Mouse (Mus musculus) intestine, postnatal 0 days (tissue): ENCODE measurements around the gene Rassf5. TPM values are rescaled to one million over a fixed set of nuclear protein-coding genes. Genes with fewer than 3 reads are reported as not detected.

ENCODE experiments used
- ATAC-seq: fragments of 200-750 bp; cut with Nextera tagmentation; 2 replicates; pipeline ENCODE4 v1.8.0; 2017; ENCODE audit warnings: mild to moderate bottlenecking, moderate TSS enrichment, moderate library complexity
- H3K27ac ChIP-seq: fragments of 300-500 bp; sonication (generic); 2 replicates; pipeline ENCODE4 v1.5.1; 2014; ENCODE audit warnings: mild to moderate bottlenecking, low read depth, low read length, moderate library complexity
- H3K27me3 ChIP-seq: fragments of 300-500 bp; sonication (generic); replicated peaks from 2 replicates; pipeline ENCODE4 v1.6.1; 2014; ENCODE audit warnings: low read length, mixed read lengths; ENCODE audit not compliant: control insufficient read depth, insufficient read depth
- H3K36me3 ChIP-seq: fragments of 300-500 bp; sonication (generic); 2 replicates; pipeline ENCODE4 v1.6.1; 2014; ENCODE audit warnings: mild to moderate bottlenecking, moderate library complexity; ENCODE audit not compliant: control insufficient read depth, insufficient read depth
- H3K4me1 ChIP-seq: fragments of 300-500 bp; sonication (generic); replicated peaks from 2 replicates; pipeline ENCODE4 v1.6.1; 2014; ENCODE audit warnings: antibody characterized with exemption, low read length, mixed read lengths; ENCODE audit not compliant: control insufficient read depth, insufficient read depth
- H3K4me2 ChIP-seq: fragments of 300-500 bp; sonication (generic); replicated peaks from 2 replicates; pipeline ENCODE4 v1.6.1; 2014; ENCODE audit warnings: low read depth, mild to moderate bottlenecking, moderate library complexity
- H3K4me3 ChIP-seq: fragments of 300-500 bp; sonication (generic); 2 replicates; pipeline ENCODE4 v1.5.1; 2014; ENCODE audit warnings: low read depth, low read length
- H3K9ac ChIP-seq: fragments of 300-500 bp; sonication (generic); 2 replicates; pipeline ENCODE4 v1.6.1; 2014; ENCODE audit warnings: mild to moderate bottlenecking, low read depth, low read length
- H3K9me3 ChIP-seq: fragments of 300-500 bp; sonication (generic); 2 replicates; pipeline ENCODE4 v1.6.1; 2016; ENCODE audit warnings: mixed run types; ENCODE audit not compliant: control insufficient read depth
- CTCF ChIP-seq: sonication (generic); IDR thresholded peaks from 2 replicates; pipeline ENCODE4 v1.5.1; 2016; ENCODE audit warnings: low read depth, mild to moderate bottlenecking, control low read depth, antibody characterized with exemption, moderate library complexity
- whole genome bisulfite sequencing: fragments of 180-500 bp; shearing (Covaris S2); extraction: QIAGEN DNeasy Blood & Tissue Kit; methylation state at CpG from one replicate; pipeline ENCODE4 v1.1.7; 2014; 5-methylcytosine and 5-hydroxymethylcytosine counted together
- polyA plus RNA-seq: library from polyadenylated mRNA; unstranded; fragments of >200 nt; fragmentation: Nextera tagmentation; extraction: Ambion mirVana; gene quantifications from 2 replicates; pipeline ENCODE4 v1.2.1, GENCODE M21; 2015

Gene Rassf5
- polyA plus RNA-seq, 1 experiment from 2014 or later: 6.4 TPM

DNA sequence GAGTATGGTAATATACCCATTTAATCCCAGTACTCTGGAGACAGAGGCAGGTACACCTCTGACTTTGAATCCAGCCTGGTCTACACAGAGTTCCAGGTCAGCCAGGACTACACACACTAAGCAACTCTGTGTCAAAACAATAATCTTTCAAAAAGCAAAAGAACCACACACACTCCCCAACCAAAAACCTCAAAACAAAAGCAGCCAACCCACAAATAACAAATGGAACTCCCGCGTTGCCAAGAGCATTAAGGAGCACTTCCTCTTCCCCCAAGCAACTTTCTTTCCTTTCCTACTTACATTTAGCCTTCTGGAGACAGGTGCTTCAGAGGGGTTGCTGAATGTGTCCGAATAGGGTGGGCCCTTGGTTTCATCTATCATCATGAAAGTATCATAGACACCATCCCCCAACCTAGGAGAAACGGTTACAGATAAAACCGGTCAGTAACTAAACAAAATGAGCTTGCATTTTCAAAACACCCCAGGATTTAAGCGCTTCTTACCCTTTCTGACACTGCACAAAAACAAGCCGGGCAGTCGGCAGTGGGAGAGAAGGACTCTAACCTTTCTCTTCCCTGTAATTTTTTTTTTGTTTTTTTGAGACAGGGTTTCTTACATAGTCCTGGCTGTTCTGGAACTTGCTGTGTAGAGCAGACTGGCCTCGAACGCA, 109.0 kb downstream of the Rassf5 start:
- 76% methylated on average over 10 of the region's 10 CpGs for whole genome bisulfite sequencing
- no peak overlapping the region for H3K9ac ChIP-seq
- ATAC-seq: no peak
- H3K4me3 ChIP-seq: no peak overlapping the region
- no peaks in the 10 kb centered on the region for H3K4me1 ChIP-seq
- no peak for TF ChIP-seq CTCF
- no peak overlapping the region for H3K27ac ChIP-seq
- H3K27me3 ChIP-seq: no peaks in the 10 kb centered on the region
- H3K36me3 ChIP-seq: no peaks in the 10 kb centered on the region; the same call in 1 of the 2 replicates
- H3K4me2 ChIP-seq: no peak overlapping the region
- H3K9me3 ChIP-seq: no peaks in the 10 kb centered on the region

DNA sequence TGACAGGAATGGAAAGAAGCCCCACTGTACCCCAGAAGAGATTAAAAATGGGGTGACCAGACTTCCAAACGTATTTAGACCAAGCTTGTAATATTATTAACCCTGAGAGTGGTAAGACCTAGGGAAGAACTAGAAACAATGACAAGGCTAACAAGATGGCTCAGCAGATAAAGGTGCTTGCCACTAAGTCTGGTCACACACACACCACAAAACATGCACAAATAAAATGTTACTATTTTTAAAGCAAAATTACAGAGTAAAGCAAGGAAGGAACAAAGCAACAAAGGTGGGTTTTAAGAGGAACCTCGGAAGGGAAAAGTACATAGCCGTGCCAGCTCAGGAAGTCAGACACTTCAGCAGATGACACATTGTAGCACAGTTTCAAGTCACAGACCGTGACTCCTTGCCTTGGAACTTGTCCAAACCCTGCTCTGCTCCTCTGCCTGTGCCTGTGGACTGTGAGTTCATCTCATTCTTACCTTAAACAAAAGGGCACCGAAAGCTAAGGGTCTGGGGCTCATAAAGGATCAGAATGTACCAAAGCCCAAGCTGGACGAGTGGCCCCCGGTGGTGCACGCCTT, 110.0 kb downstream of the Rassf5 start:
- TF ChIP-seq CTCF: no peak
- H3K36me3 ChIP-seq: no peaks in the 10 kb centered on the region; the same call in 1 of the 2 replicates
- WGBS: 70% methylated on average over 8 of the region's 8 CpGs
- no peaks in the 10 kb centered on the region for H3K9me3 ChIP-seq
- no peak overlapping the region for H3K27ac ChIP-seq
- H3K9ac ChIP-seq: no peak overlapping the region
- no peak overlapping the region for H3K4me2 ChIP-seq
- ATAC-seq: no peak
- H3K27me3 ChIP-seq: no peaks in the 10 kb centered on the region
- no peaks in the 10 kb centered on the region for H3K4me1 ChIP-seq
- no peak overlapping the region for H3K4me3 ChIP-seq

DNA sequence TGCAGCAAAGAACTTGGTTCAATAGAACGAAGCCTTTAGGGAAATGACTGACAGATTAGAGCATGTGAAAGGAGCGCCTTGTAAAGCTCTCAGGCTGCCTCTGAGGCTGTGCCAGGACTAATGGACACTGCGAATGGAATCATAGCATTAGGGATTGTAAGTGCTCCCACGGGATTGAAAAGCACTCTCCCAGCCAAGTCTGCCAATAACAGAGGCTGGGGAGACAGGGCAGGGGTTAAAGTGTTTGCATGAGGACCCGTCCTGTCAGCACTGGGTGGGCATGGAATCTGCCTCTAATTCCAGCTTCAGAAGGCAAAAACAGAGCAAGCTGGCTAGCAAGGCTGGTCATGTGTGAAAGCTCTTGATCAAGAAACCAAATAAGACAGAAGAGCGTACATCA, 110.8 kb downstream of the Rassf5 start:
- H3K9me3 ChIP-seq: no peaks in the 10 kb centered on the region
- H3K4me3 ChIP-seq: no peak overlapping the region
- no peak for ATAC-seq
- H3K9ac ChIP-seq: no peak overlapping the region
- no peaks in the 10 kb centered on the region; the same call in 1 of the 2 replicates for H3K36me3 ChIP-seq
- 75% methylated on average over 6 of the region's 6 CpGs for WGBS
- no peaks in the 10 kb centered on the region for H3K27me3 ChIP-seq
- H3K27ac ChIP-seq: no peak overlapping the region
- no peak overlapping the region for H3K4me2 ChIP-seq
- H3K4me1 ChIP-seq: no peaks in the 10 kb centered on the region
- no peak for TF ChIP-seq CTCF

Other genes starting within 250 kb of the Rassf5 start
- gene Il10, start 225.4 kb downstream of the Rassf5 start, polyA plus RNA-seq: not detected in 2 replicates
- 34.9 and 35.9 TPM in 2 replicates for gene Mapkapk2, start 147.4 kb downstream of the Rassf5 start, polyA plus RNA-seq
- gene Dyrk3, start 106.9 kb downstream of the Rassf5 start, polyA plus RNA-seq: 0.54 and 0.80 TPM in 2 replicates
- 26.4 and 27.1 TPM in 2 replicates for gene Eif2d, start 92.1 kb downstream of the Rassf5 start, polyA plus RNA-seq
- gene Ikbke, start 34.3 kb upstream of the Rassf5 start, polyA plus RNA-seq: 8.3 and 10.3 TPM in 2 replicates